Mouse (Mus musculus): ENCODE data around the gene Sh3gl1. TPM values are rescaled to one million over a fixed set of nuclear protein-coding genes. Genes with fewer than 3 reads are reported as not detected.
"Not testable (repeated sequence)": the region's sequence is repeated elsewhere in the genome, so short reads cannot be mapped to it uniquely, and the experiment has no call there.

The Sh3gl1 gene
- polyA plus RNA-seq (2014; fragmentation: Nextera tagmentation; extraction: Ambion mirVana): 127 and 136 TPM in 2 replicates

DNA sequence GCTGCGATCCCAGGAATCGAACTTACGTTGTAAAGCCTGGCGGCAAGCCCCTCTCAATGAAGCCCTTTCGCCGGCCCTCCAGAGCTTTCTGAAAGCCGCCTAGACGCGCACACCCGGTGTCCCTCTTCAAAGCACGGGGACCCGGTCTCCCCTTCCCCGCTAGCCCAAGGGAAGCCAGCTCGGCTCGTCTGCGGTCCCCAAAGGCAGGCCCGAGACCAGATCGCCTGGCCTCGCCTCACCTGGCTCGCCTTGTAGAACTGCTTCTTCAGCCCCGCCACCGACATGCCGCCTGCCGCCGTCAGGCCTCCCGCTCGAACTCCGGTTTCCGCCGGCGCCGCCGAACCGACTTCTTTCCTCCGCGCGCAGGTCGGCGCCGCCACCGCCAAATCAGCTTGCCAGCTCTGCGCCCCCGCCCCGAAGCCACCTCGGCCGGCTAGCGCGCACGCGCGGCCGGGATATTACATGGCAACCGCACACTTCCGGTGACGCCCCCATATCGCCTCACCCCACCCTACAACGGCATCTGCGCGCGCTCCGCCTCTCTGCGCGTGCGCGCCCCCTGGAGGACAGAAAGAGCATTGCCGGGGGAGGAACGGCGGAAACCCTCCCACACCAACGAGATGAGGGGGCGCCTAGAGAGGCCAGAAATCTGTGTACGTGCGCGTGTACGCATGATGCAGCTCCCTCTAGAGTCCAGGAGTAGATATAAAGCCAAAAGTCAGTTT lies at the start of gene Sh3gl1:
Gene Sh3gl1, minus strand, starts transcription at position 460 of the 725 bp plus-strand sequence.
- Histone ChIP-seq H3K27ac (ENCODE audit: low read length) (peak within 1 kb of the TSS; percentile 91), H3K27me3 (ENCODE audit: control insufficient read depth, insufficient read depth, low read length) (no peaks in the 10 kb centered on the region), H3K4me3 (ENCODE audit: low read depth, low read length) (peak within 1 kb of the TSS; percentile 82), H3K36me3 (ENCODE audit: control insufficient read depth, insufficient read depth, low read length) (peaks cover 16% of the 10 kb centered on the region), H3K4me2 (replicated peaks; ENCODE audit: low read depth, low read length) (peak within 1 kb of the TSS; percentile 79), H3K4me1 (ENCODE audit: control insufficient read depth, insufficient read depth, low read length) (peaks cover 21% of the 10 kb centered on the region), H3K9ac (replicated peaks; ENCODE audit: low read depth, low read length) (peak within 1 kb of the TSS; percentile 94), H3K9me3 (ENCODE audit: control insufficient read depth, low read depth, low read length) (no peaks in the 10 kb centered on the region)
- peak; percentile 90 for ATAC-seq (ENCODE audit: insufficient number of reproducible peaks, insufficient read depth, low FRiP score, low read depth)
- under 1% methylated on average over 74 of the region's 74 CpGs for WGBS

- Histone ChIP-seq H3K9me3 (ENCODE audit: control insufficient read depth, low read depth, low read length) (no peaks in the 10 kb centered on the region), H3K27ac (ENCODE audit: low read length) (peak overlapping the region; percentile 12; the same call in 1 of the 2 replicates), H3K27me3 (ENCODE audit: control insufficient read depth, insufficient read depth, low read length) (no peaks in the 10 kb centered on the region), H3K4me2 (replicated peaks; ENCODE audit: low read depth, low read length) (peak overlapping the region; percentile 83), H3K9ac (replicated peaks; ENCODE audit: low read depth, low read length) (peak overlapping the region; percentile 80), H3K36me3 (ENCODE audit: control insufficient read depth, insufficient read depth, low read length) (peaks cover 17% of the 10 kb centered on the region; the same call in 1 of the 2 replicates), H3K4me3 (ENCODE audit: low read depth, low read length) (peak overlapping the region; percentile 94), H3K4me1 (ENCODE audit: control insufficient read depth, insufficient read depth, low read length) (peaks cover 16% of the 10 kb centered on the region)
- 0 out of 2 replicates have a peak, but pooled peaks have one; percentile 8 for ATAC-seq (ENCODE audit: insufficient number of reproducible peaks, insufficient read depth, low FRiP score, low read depth)
- WGBS: 10% methylated on average over 8 of the region's 8 CpGs
Measured at GRCm38 (mm10) chr17:56080781-56081585, 44.5 kb upstream of the Sh3gl1 start.

GRCm38 (mm10) chr17:56079921-56080320 lies 43.5 kb upstream of the Sh3gl1 start:
- Histone ChIP-seq H3K9ac (replicated peaks; ENCODE audit: low read depth, low read length) (peak overlapping the region; percentile 80), H3K9me3 (ENCODE audit: control insufficient read depth, low read depth, low read length) (no peaks in the 10 kb centered on the region), H3K4me2 (replicated peaks; ENCODE audit: low read depth, low read length) (peak overlapping the region; percentile 83), H3K27me3 (ENCODE audit: control insufficient read depth, insufficient read depth, low read length) (no peaks in the 10 kb centered on the region), H3K4me1 (ENCODE audit: control insufficient read depth, insufficient read depth, low read length) (peaks cover 21% of the 10 kb centered on the region), H3K27ac (ENCODE audit: low read length) (peak overlapping the region; percentile 52; the same call in 1 of the 2 replicates), H3K4me3 (ENCODE audit: low read depth, low read length) (peak overlapping the region; percentile 94), H3K36me3 (ENCODE audit: control insufficient read depth, insufficient read depth, low read length) (peaks cover 17% of the 10 kb centered on the region; the same call in 1 of the 2 replicates)
- no peak for ATAC-seq (ENCODE audit: insufficient number of reproducible peaks, insufficient read depth, low FRiP score, low read depth)
- WGBS: 1% methylated on average over 10 of the region's 11 CpGs

- WGBS: under 1% methylated on average over 61 of the region's 61 CpGs
- Histone ChIP-seq H3K27me3 (ENCODE audit: control insufficient read depth, insufficient read depth, low read length) (no peaks in the 10 kb centered on the region), H3K27ac (ENCODE audit: low read length) (peak within 1 kb of the TSS; percentile 52; the same call in 1 of the 2 replicates), H3K4me1 (ENCODE audit: control insufficient read depth, insufficient read depth, low read length) (peaks cover 21% of the 10 kb centered on the region), H3K4me2 (replicated peaks; ENCODE audit: low read depth, low read length) (peak within 1 kb of the TSS; percentile 83), H3K9ac (replicated peaks; ENCODE audit: low read depth, low read length) (peak within 1 kb of the TSS; percentile 80), H3K36me3 (ENCODE audit: control insufficient read depth, insufficient read depth, low read length) (peaks cover 15% of the 10 kb centered on the region; the same call in 1 of the 2 replicates), H3K9me3 (ENCODE audit: control insufficient read depth, low read depth, low read length) (no peaks in the 10 kb centered on the region), H3K4me3 (ENCODE audit: low read depth, low read length) (peak within 1 kb of the TSS; percentile 94)
- peak; percentile 93 for ATAC-seq (ENCODE audit: insufficient number of reproducible peaks, insufficient read depth, low FRiP score, low read depth)
Measured at GRCm38 (mm10) chr17:56078880-56079795, 42.7 kb upstream of the Sh3gl1 start, which contains the start of gene Hdgfl2. TSS of gene Hdgfl2 (plus strand) at chr17:56079634.

DNA sequence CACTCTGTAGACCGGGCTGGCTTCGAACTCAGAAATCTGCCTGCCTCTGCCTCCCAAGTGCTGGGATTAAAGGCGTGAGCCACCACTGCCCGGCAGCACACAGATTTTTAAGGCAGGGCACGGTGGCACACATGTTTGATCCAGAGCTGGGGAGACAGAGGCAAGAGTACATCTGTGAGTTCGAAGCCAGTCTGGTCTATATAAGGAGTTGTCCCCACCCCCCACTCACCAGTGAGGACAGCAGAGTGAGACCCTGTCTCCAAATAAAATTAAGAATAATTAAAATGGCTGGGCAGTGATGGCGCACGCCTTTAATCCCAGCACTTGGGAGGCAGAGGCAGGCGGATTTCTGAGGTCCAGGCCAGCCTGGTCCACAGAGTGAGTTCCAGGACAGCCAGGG lies 41.9 kb upstream of the Sh3gl1 start:
- peaks cover 11% of the 10 kb centered on the region; the same call in 1 of the 2 replicates for H3K36me3 ChIP-seq (ENCODE audit: control insufficient read depth, insufficient read depth, low read length)
- not testable (repeated sequence) for H3K9ac ChIP-seq (replicated peaks; ENCODE audit: low read depth, low read length); H3K27me3 ChIP-seq (ENCODE audit: control insufficient read depth, insufficient read depth, low read length); H3K9me3 ChIP-seq (ENCODE audit: control insufficient read depth, low read depth, low read length); ATAC-seq (ENCODE audit: insufficient number of reproducible peaks, insufficient read depth, low FRiP score, low read depth)
- peak overlapping the region; percentile 48; the same call in 1 of the 2 replicates for H3K27ac ChIP-seq (ENCODE audit: low read length)
- 0 out of 2 replicates have a peak overlapping the region, but pooled peaks have one; percentile 8 for H3K4me2 ChIP-seq (replicated peaks; ENCODE audit: low read depth, low read length)
- peaks cover 26% of the 10 kb centered on the region for H3K4me1 ChIP-seq (ENCODE audit: control insufficient read depth, insufficient read depth, low read length)
- 68% methylated on average over 9 of the region's 9 CpGs for WGBS
- peak overlapping the region; percentile 17; the same call in 1 of the 2 replicates for H3K4me3 ChIP-seq (ENCODE audit: low read depth, low read length)

- Histone ChIP-seq H3K4me3 (ENCODE audit: low read depth, low read length) (no peak overlapping the region), H3K36me3 (ENCODE audit: control insufficient read depth, insufficient read depth, low read length) (peaks cover 6% of the 10 kb centered on the region), H3K9ac (replicated peaks; ENCODE audit: low read depth, low read length) (no peak overlapping the region), H3K27me3 (ENCODE audit: control insufficient read depth, insufficient read depth, low read length) (no peaks in the 10 kb centered on the region), H3K9me3 (ENCODE audit: control insufficient read depth, low read depth, low read length) (no peaks in the 10 kb centered on the region), H3K4me2 (replicated peaks; ENCODE audit: low read depth, low read length) (no peak overlapping the region), H3K4me1 (ENCODE audit: control insufficient read depth, insufficient read depth, low read length) (peaks cover 26% of the 10 kb centered on the region), H3K27ac (ENCODE audit: low read length) (no peak overlapping the region)
- WGBS: 90% methylated on average over 5 of the region's 5 CpGs
- no peak for ATAC-seq (ENCODE audit: insufficient number of reproducible peaks, insufficient read depth, low FRiP score, low read depth)
Measured at GRCm38 (mm10) chr17:56077523-56077922, 41.1 kb upstream of the Sh3gl1 start.

GRCm38 (mm10) chr17:56074827-56075208 lies 38.4 kb upstream of the Sh3gl1 start, which contains the start of gene Ubxn6:
TSS of gene Ubxn6 (minus strand) at chr17:56075028.
- Histone ChIP-seq H3K9ac (replicated peaks; ENCODE audit: low read depth, low read length) (peak within 1 kb of the TSS; percentile 57; the same call in 1 of the 2 replicates), H3K9me3 (ENCODE audit: control insufficient read depth, low read depth, low read length) (no peaks in the 10 kb centered on the region), H3K4me1 (ENCODE audit: control insufficient read depth, insufficient read depth, low read length) (peaks cover 9% of the 10 kb centered on the region), H3K36me3 (ENCODE audit: control insufficient read depth, insufficient read depth, low read length) (peaks cover 24% of the 10 kb centered on the region), H3K27me3 (ENCODE audit: control insufficient read depth, insufficient read depth, low read length) (no peaks in the 10 kb centered on the region), H3K4me2 (replicated peaks; ENCODE audit: low read depth, low read length) (peak within 1 kb of the TSS; percentile 62), H3K27ac (ENCODE audit: low read length) (peak within 1 kb of the TSS; percentile 98), H3K4me3 (ENCODE audit: low read depth, low read length) (peak within 1 kb of the TSS; percentile 76)
- peak; percentile 19; the same call in 1 of the 2 replicates for ATAC-seq (ENCODE audit: insufficient number of reproducible peaks, insufficient read depth, low FRiP score, low read depth)
- WGBS: under 1% methylated on average over 35 of the region's 35 CpGs
